Mouse (Mus musculus) liver, adult (tissue): Measurements from ENCODE around the gene Spata7.
A peak's percentile ranks its signal among the peaks of the same experiment; 100 is the strongest.

Source experiments
- GATA4 ChIP-seq: IDR thresholded peaks from 2 replicates; pipeline ENCODE4 v1.6.1; 2014; ENCODE audit warnings: mild to moderate bottlenecking, low read length; ENCODE audit not compliant: insufficient replicate concordance

The Spata7 gene

DNA sequence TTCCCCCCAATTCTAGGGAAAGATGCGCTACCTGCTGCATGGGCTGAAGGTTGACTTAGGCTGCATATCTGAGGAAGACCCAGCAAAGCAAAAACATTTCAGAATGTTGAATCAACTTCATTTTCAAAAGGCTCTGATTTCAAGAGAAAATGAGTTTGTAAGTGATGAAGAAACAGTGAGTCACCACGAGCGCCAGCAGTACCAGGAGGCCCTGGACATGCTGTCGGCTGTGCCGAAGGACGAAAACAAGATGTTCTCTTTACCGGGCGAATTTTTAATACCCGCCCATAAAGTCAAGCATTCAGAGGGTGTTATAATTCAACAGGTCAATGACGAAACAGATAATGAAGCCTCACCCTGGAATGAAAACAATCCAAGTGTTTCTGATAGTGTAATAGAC is 41.1 kb downstream of the Spata7 start:
- no peak for TF ChIP-seq GATA4

DNA sequence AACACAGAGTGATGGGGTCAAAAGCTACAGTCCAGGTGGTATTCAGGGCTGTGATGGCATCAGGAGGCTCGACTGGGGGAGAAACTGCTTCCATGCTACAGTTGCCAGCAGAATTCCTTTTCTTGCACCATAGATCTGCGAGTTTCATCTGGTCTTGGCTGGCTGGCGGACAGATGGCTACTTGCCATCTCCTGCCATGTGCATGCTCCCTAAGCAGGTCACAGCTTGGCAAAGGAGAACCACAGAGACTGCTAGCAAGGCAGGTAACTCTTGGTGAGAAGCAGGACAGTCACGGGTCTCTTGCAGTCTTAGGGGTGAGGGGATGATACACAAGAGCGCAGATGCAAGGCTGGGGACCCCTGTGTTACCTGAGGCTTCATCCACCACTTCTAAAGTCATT is 41.9 kb downstream of the Spata7 start:
- no peak for TF ChIP-seq GATA4

DNA sequence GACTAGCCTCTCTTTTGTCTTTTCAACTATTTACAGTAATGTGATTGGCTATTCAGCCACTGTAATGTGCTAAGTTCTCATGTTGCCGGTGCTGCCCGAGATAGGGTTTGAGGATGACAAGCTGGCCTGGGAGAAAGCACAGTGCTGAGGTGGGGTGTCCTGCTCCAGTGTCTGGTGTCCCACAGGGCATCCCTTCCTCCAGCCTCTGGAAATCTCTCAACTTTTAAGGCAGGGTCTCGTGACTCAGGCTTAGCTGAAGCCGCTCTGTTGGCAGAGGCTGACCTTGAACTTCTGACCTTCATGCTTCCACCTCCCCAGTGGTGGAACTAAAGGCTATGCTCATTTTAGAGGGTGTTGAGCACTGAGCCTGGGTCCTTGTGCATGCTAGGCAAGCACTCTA is 42.5 kb downstream of the Spata7 start:
- no peak for TF ChIP-seq GATA4

DNA sequence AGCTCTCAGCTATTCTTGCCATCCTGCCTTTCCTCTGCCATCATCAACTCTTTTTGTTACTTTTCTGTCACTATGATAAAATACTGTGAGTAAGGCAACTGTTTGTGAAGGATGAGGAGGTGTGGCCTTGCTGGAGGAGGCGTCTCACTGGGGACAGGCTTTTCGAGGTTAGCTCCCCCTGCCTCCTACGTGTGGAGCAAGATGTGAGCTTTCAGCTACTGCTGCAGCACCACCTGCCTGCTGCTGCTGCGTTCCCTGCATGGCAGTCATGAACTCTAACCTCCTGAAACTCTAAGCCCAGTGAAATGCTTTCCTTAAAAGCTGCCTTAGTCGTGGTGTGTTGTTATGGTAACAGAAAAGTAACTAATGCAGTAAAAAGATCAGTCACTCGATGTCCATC is 45.9 kb downstream of the Spata7 start:
- no peak for TF ChIP-seq GATA4

DNA sequence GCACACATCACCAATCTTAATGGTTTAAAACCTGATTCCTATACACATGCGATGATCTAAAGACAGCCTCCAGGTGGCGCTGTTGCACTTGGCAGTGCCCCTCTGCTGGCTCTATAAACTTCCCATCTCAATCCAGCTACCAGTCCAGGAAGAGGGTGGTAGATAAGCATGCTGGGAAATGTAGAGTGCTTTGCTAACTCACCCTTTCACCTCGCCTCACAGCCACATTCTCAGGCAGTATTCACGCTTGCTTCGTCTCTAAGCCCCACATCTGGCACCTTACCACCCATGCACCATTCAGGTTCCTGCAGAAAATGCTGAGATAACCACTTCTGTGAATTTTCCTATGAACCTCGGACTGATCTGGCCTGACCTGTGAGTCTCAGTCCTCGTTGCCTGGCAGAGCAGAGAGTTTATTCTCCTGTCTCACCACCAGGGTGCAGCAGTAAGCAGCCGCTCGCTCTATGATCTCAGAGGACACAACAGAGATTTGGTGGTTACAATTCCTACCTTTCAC is 46.7 kb downstream of the Spata7 start:
- peak; percentile 90; the same call in 1 of the 2 replicates for TF ChIP-seq GATA4

DNA sequence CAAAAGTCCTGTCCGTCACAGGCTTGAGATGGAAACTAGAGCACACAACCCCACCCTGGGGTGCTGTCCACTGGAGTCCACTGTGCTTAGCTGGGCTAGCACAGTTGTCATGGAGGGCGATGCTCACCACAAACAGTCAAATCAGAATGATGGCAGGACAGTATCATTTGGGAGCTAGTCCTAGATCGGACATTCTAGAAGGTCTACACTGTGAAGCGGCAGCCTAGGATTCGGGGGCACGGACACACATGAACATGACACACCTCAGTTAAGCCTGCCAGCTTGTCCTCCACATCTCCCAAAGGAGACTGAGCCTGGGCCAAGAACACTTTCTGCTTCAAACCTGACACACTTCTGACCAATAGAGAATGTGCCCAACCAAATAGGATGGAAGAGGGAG is 48.9 kb downstream of the Spata7 start:
- TF ChIP-seq GATA4, result no peak

DNA sequence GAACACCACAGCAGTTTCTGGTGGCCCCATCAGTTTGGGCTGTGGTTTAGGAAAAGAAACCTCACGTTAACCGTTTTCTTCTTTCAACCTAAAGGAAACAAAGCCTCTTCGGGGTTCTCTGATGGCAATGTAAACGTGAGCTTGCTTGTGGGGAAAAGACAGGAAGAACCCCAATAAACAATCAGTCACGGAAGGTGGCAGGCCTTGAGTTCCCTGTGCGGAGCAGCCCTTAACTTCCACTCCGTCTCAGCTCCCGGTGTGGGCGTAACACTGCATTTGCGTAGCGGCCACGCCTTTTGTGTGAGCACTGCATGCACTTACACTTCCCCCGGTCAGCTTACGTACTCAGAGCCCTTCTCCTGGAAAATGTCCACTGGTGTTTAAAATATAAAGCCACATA is 49.4 kb downstream of the Spata7 start:
- no peak for TF ChIP-seq GATA4

DNA sequence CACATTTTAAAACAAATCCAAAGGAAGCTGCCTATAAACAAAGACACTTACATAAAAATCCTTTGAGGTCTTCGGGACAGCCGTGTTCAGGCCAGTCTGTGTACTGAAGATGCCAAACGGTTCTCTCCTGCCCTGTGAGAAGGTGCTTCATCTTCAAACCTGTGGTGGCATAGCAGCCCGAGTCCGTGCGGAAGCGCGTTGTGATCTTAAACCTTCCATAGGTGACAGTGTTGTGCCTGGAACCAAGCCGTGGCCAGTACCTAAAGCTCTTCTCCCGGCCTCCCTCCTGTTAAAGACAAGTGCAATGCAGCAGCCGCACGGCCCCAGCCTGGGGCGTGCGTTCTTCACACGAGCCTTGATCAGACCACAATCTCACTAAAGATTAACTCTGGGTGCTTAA is 51.9 kb downstream of the Spata7 start:
- no peak for TF ChIP-seq GATA4

DNA sequence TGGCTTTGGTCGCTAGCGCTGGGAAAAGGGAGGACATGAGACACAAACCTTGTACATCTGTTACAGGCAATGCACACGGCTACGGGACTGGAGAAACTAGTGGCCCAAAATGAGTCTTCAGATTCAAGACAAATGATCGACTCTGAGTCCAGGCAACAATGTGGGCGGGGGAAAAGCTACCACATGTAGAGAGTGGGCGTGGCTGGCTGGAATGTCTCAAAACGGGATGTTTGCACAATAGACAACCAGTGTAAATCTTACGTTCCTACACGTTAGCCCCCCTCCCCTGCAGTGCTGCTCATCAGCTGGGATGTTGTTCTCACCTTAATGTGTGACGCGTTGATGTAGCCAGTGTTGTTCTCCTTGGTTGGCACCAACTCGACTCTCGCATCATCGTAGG is 54.2 kb downstream of the Spata7 start:
- no peak for TF ChIP-seq GATA4

DNA sequence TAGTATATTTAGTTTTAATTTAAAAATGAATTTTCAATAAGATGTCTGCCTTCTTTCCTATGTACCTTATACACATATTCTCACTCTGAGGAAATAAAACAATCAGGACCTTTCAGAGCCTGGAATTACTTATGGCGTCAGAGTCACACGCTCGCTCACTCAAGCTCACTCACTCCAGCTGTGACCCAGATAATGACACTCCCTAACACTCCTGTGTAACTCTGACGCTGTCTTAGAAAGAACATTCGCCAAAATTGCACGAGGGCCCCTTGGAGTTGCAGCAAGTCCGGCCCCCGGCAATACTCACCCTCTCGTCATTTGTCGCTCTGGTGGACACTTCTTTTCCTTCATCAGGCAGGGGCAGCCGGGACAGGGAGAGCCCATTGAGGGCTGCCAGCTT is 55.2 kb downstream of the Spata7 start:
- no peak for TF ChIP-seq GATA4

DNA sequence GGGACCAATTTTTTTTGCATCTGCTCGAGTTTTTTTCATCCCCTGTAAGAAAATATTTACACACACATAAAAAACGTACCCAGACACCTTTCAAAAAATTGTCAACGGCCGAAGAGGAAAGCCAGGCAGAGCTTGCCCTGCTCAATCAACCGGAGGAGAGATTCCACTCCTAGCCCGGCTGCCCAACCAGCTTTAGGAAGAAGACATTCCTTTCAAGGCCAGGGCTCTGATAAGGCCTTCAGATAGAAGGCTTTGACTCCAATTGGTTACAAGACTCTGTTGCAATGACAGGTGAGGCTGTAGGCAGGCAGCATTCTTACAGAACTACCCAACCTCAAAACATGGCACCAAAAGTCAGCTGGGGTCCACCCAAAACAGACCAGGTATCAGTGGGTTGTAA is 55.6 kb downstream of the Spata7 start:
- no peak for TF ChIP-seq GATA4

DNA sequence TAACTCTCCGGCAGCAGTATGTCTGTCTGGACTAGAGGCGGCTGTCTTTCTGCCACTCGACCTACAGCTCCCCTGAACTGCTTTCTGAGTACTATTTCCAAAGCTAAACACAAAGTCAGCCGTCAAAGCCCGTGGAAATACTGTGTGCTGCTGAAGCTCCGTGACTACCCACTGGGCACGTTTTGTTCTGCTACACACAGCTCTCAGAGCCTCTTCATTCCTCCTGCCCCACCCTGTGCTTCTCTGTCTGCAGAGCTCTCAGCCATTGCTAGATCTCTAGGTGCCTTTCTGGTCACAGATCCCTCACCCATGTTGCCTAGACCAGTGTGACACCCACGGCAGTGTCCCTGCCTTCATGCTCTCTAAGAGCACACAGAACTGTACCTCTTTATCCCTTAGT is 62.3 kb downstream of the Spata7 start:
- TF ChIP-seq GATA4, result no peak

DNA sequence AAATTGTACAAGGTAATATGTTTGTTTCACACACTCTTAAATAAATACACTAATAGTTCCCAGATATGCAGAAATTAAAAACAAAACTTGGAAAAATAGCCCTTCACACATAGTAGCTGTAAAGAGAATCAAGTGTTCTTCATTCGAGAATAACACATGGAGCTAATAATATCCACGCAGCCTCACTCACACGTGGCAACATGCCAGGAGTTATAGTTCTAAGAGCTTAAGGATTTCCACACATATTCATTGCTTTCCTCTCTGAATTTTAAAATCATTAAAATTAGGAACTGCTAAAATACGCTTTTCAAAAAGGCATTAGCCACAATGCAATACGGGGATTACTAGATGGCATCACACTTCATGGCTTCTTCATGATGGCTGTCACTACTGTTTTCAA is 69.2 kb downstream of the Spata7 start:
- TF ChIP-seq GATA4, result no peak

DNA sequence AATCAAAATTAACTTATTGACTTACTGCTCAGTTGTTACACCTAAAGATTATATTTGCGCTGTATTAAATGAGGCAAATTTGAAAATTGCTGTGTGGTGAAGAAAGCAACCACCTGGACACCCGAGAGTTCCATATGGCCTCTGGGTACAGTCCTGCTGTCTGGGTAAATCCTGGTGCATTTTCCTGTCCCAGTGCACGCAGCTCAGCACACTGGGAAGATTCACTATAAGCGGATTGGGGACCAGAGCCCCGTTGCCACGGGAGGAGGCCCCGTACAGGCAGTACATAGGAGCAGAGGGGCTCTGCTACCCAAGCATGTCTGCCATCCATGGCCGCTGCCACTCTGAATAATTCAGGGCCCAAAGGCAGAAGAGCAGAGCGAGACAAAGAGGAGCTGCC is 73.6 kb downstream of the Spata7 start:
- no peak for TF ChIP-seq GATA4

DNA sequence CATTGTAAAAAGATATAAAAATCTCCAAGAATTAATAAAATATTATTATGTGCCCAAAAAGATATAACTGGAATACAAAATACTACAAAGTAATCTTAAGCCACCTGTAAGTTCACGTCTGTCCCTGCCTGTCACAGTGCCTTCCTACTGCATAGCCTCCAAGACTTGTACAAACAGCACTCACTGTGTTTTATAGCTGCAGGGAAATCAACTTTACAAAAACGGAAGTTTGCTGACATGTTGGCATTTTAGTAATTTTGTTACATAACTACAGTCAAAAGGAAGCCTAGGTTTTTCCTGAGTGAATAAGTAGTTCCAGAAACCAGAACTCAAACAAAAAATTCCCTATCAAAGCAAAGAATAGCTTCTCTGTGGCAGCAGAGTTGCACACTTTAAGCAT is 75.6 kb downstream of the Spata7 start:
- TF ChIP-seq GATA4, result no peak

DNA sequence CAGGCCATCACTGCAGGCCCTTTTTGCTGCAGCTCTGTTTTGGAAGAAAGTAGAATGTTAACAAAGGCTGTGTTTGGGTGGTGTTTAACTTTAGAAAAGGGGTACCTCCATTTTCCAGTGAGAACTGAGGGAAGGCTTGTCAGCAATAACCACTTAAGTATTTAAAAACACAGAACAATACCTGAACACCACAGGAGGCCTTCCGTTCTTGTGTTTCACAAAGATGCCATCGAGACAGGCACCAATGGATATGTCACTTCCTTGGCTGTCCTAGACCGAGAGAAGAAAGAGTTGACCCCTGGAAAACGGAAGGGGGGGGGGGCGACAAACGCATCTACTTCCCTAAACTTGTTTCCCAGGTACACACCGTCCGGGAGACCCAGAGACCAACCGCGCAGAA is 76.0 kb downstream of the Spata7 start:
- TF ChIP-seq GATA4, result no peak

DNA sequence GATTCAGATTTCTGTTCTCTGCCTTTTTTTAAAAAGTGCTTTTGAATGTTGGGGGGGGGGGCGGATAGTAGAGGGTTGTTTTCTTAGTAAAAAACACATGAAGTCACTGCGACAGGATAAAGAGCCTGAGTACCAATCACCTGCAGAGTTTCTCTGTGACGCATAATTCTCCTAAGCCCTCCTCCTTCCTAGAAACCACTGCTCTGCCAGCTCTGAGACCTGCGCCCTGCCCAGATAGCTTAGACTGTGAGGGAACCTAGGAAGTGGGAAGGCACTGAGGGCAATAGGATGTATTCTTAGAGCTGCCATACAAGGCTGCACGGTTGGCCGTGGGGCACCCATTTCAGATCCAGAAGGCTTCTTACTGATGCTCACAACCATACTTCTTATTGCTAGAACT is 84.9 kb downstream of the Spata7 start:
- no peak for TF ChIP-seq GATA4

DNA sequence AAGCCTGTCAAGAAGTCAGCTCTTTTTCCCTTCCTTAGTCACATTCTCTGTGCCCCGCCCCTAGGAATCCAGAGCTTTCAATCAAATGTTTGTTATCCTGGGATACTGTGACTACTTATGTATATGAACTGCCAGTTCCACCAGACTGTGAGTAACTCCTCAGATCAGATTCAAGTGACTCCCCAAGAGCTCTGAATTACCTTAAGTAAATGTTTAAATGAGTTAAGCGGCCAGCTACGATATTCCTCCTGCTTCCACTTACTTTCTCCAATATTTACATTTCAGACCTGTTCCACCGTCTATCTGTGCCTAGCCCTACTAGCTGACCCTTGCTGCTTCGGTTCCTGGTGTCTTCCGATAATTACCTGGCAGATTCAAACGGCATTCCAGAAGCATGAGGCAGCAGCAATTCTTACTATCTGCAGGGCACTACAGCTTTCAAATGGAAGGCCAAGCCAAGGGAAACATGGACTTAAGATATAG is 85.7 kb downstream of the Spata7 start:
- no peak for TF ChIP-seq GATA4

DNA sequence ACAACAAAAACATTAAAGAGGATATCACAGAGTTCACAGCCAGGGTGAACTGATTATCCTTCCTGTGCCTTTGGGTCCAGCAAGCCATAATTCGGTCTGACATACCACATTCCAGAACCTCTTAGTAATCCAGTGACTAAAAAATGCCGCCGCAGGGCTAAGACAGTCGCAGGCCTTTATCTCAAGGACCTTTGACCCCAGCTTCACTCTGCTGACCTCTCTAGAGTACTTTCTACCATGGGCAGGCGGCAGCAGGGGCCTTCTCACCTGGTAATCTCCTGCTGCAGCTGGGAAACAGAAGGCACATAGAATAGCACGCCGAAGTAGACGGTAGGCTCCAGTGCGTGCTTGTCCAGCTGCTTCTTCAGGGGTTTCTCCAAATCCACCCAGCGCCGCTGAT is 86.8 kb downstream of the Spata7 start:
- TF ChIP-seq GATA4, result peak; percentile 89

DNA sequence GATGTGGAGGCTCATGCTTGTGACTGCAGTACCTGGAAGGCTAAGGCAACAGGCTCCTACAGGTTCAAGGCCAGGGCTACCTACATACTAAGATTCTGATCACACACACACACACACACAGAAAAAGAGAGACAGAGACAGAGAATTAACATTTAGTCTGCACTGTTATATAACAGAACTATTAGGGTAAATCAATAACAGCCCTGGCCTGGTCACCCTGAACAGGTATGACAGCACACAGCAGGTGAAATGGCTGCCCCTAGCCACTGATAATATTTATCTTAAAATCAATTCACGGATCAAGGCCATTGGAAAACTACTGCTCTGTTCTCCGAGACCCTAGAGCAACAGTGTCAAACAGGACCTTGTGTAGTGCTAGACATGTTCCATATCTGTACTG is 88.2 kb downstream of the Spata7 start:
- peak; percentile 97 for TF ChIP-seq GATA4
